Mouse (Mus musculus): ENCODE measurements at regions not wholly inside any gene's neighbourhood (a gene's known extent, or its start where the extent isn't known, plus 50 kb on each side); places are given as distances from the start of the nearest gene placed in this dataset.

- Histone ChIP-seq H3K9ac (ENCODE audit: low read depth, low read length) (no peak overlapping the region), H3K4me1 (ENCODE audit: control insufficient read depth, insufficient read depth, low read length) (peaks cover 8% of the 10 kb centered on the region; the same call in 1 of the 2 replicates), H3K9me3 (ENCODE audit: control insufficient read depth, low read length) (no peaks in the 10 kb centered on the region), H3K36me3 (ENCODE audit: control insufficient read depth, insufficient read depth, low read length) (no peaks in the 10 kb centered on the region), H3K4me3 (ENCODE audit: low read length) (no peak overlapping the region), H3K4me2 (replicated peaks; ENCODE audit: low read depth, low read length) (no peak overlapping the region), H3K27me3 (ENCODE audit: control insufficient read depth, insufficient read depth, low read length) (no peaks in the 10 kb centered on the region), H3K27ac (ENCODE audit: low read depth, low read length) (no peak overlapping the region)
- 21% methylated on average over 5 of the region's 5 CpGs for WGBS
- peak; percentile 82 for ATAC-seq (ENCODE audit: low FRiP score, low TSS enrichment)
These were observed 303.5 kb upstream of the Ppp2r3a start for GRCm38 (mm10) chr9:101555011-101555673.

DNA sequence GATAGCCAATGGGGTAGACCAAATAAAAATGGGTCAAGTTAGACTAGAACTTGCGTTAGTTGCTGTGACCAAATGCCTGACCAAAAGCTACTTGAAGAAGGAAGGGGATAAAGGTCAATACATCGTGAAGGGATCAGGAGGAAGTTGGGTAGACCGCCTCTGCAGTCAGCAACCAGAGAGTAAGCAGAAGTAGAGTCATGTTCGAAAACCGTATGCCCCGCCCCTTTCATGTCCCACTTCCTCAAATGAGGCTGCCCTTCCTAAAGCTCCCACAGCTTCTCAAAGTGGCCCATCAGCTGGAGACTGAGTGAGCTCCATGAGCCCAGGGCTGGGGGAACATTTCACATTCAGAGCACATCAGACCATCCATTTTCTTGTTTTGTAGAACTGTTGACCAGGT is 301.2 kb upstream of the Ppp2r3a start:
- H3K9me3 ChIP-seq (ENCODE audit: control insufficient read depth, low read length) = peaks cover 2% of the 10 kb centered on the region; the same call in 1 of the 2 replicates
- H3K4me1 ChIP-seq (ENCODE audit: control insufficient read depth, insufficient read depth, low read length) = peaks cover 8% of the 10 kb centered on the region; the same call in 1 of the 2 replicates
- no peak overlapping the region for H3K27ac ChIP-seq (ENCODE audit: low read depth, low read length)
- H3K27me3 ChIP-seq (ENCODE audit: control insufficient read depth, insufficient read depth, low read length) = no peaks in the 10 kb centered on the region
- no peak overlapping the region for H3K9ac ChIP-seq (ENCODE audit: low read depth, low read length)
- ATAC-seq (ENCODE audit: low FRiP score, low TSS enrichment) = no peak
- no peaks in the 10 kb centered on the region for H3K36me3 ChIP-seq (ENCODE audit: control insufficient read depth, insufficient read depth, low read length)
- no peak overlapping the region for H3K4me3 ChIP-seq (ENCODE audit: low read length)
- WGBS = 95% methylated on average over 6 of the region's 6 CpGs
- H3K4me2 ChIP-seq (replicated peaks; ENCODE audit: low read depth, low read length) = no peak overlapping the region

DNA sequence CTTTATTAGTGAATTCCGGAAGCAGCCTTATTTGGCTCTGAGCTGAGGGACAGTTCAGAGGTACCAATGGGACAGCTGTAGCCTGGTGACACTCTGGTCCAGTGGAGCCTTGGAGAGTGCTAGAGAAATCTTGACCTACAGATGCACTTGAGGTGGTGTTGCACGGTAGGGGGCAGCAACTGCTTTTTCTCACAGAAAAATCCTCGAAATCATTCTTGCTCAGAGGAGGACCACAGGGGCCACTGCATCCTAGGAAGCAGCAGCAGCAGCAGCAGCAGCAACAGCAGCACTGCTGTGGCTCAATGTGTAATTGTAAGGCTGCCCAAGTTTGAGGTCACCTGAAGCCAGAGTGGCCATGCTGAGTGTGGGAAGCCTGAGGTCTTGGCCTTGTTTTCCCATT is 299.7 kb upstream of the Ppp2r3a start:
- no peak for ATAC-seq (ENCODE audit: low FRiP score, low TSS enrichment)
- Histone ChIP-seq H3K27ac (ENCODE audit: low read depth, low read length) (no peak overlapping the region), H3K27me3 (ENCODE audit: control insufficient read depth, insufficient read depth, low read length) (no peaks in the 10 kb centered on the region), H3K4me1 (ENCODE audit: control insufficient read depth, insufficient read depth, low read length) (peaks cover 8% of the 10 kb centered on the region; the same call in 1 of the 2 replicates), H3K4me2 (replicated peaks; ENCODE audit: low read depth, low read length) (no peak overlapping the region), H3K4me3 (ENCODE audit: low read length) (no peak overlapping the region), H3K36me3 (ENCODE audit: control insufficient read depth, insufficient read depth, low read length) (no peaks in the 10 kb centered on the region), H3K9me3 (ENCODE audit: control insufficient read depth, low read length) (peaks cover 2% of the 10 kb centered on the region; the same call in 1 of the 2 replicates), H3K9ac (ENCODE audit: low read depth, low read length) (no peak overlapping the region)
- 50% methylated on average over 3 of the region's 3 CpGs for WGBS

- H3K36me3 ChIP-seq (ENCODE audit: control insufficient read depth, insufficient read depth, low read length) = no peaks in the 10 kb centered on the region
- no peak overlapping the region for H3K9ac ChIP-seq (ENCODE audit: low read depth, low read length)
- H3K9me3 ChIP-seq (ENCODE audit: control insufficient read depth, low read length) = peaks cover 2% of the 10 kb centered on the region; the same call in 1 of the 2 replicates
- no peak overlapping the region for H3K27ac ChIP-seq (ENCODE audit: low read depth, low read length)
- no peaks in the 10 kb centered on the region for H3K27me3 ChIP-seq (ENCODE audit: control insufficient read depth, insufficient read depth, low read length)
- WGBS = 14% methylated on average over 10 of the region's 10 CpGs
- H3K4me2 ChIP-seq (replicated peaks; ENCODE audit: low read depth, low read length) = no peak overlapping the region
- ATAC-seq (ENCODE audit: low FRiP score, low TSS enrichment) = no peak
- H3K4me1 ChIP-seq (ENCODE audit: control insufficient read depth, insufficient read depth, low read length) = no peaks in the 10 kb centered on the region
- H3K4me3 ChIP-seq (ENCODE audit: low read length) = no peak overlapping the region
These were observed 294.7 kb upstream of the Ppp2r3a start for GRCm38 (mm10) chr9:101546213-101546832.

DNA sequence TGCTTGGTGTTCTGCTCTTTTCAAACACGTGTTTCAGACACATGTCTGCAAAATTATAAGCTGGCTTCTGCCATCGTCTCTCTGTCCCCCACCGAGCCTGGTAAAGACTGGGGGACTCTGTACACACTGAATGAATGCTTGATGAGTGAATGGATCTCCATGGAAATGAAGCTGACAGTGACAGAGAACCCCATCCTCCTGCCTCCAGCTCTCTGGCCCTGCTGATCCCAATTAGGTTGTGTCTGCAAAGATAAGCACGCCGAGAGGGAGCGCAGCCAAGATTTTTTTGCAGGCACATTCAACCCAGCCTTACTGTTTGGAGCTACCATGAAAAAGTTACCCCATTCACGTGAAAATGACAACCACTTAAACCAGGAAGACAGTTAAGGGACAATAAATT is 266.5 kb upstream of the Ppp2r3a start:
- no peak overlapping the region for H3K27ac ChIP-seq (ENCODE audit: low read depth, low read length)
- no peaks in the 10 kb centered on the region for H3K27me3 ChIP-seq (ENCODE audit: control insufficient read depth, insufficient read depth, low read length)
- WGBS = 73% methylated on average over 7 of the region's 7 CpGs
- no peaks in the 10 kb centered on the region for H3K9me3 ChIP-seq (ENCODE audit: control insufficient read depth, low read length)
- no peak overlapping the region for H3K9ac ChIP-seq (ENCODE audit: low read depth, low read length)
- no peak overlapping the region for H3K4me3 ChIP-seq (ENCODE audit: low read length)
- peaks cover 6% of the 10 kb centered on the region; the same call in 1 of the 2 replicates for H3K4me1 ChIP-seq (ENCODE audit: control insufficient read depth, insufficient read depth, low read length)
- no peak for ATAC-seq (ENCODE audit: low FRiP score, low TSS enrichment)
- H3K4me2 ChIP-seq (replicated peaks; ENCODE audit: low read depth, low read length) = no peak overlapping the region
- H3K36me3 ChIP-seq (ENCODE audit: control insufficient read depth, insufficient read depth, low read length) = no peaks in the 10 kb centered on the region

DNA sequence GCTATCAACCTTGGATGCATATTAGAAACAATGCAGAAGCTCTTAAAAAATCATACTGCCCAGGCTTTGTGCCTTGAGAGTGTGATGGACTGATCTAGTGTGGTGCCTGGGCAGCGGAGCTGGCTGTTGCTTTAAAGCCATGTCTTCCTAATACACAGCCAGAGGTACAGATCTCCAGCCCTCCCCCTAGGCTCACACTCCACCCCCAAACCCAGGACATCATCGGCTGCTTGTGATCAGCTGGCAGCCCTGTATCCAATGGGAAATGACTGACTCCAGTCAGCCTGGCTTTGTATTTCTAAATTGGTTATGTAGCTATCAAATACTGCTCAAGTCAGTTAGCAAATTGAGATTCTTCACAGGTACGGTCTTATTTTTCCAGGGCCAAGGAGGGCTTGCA is 259.2 kb upstream of the Ppp2r3a start:
- H3K27me3 ChIP-seq (ENCODE audit: control insufficient read depth, insufficient read depth, low read length) = no peaks in the 10 kb centered on the region
- 74% methylated on average over 3 of the region's 3 CpGs for WGBS
- no peak overlapping the region for H3K9ac ChIP-seq (ENCODE audit: low read depth, low read length)
- no peak overlapping the region for H3K4me3 ChIP-seq (ENCODE audit: low read length)
- no peak overlapping the region for H3K27ac ChIP-seq (ENCODE audit: low read depth, low read length)
- no peaks in the 10 kb centered on the region for H3K36me3 ChIP-seq (ENCODE audit: control insufficient read depth, insufficient read depth, low read length)
- no peak overlapping the region for H3K4me2 ChIP-seq (replicated peaks; ENCODE audit: low read depth, low read length)
- H3K4me1 ChIP-seq (ENCODE audit: control insufficient read depth, insufficient read depth, low read length) = 0 out of 2 replicates have a peak, but pooled peaks cover 3% of the 10 kb centered on the region
- no peaks in the 10 kb centered on the region for H3K9me3 ChIP-seq (ENCODE audit: control insufficient read depth, low read length)
- ATAC-seq (ENCODE audit: low FRiP score, low TSS enrichment) = no peak

GRCm38 (mm10) chr9:101509196-101509595 is 257.6 kb upstream of the Ppp2r3a start:
- Histone ChIP-seq H3K36me3 (ENCODE audit: control insufficient read depth, insufficient read depth, low read length) (no peaks in the 10 kb centered on the region), H3K4me3 (ENCODE audit: low read length) (no peak overlapping the region), H3K27ac (ENCODE audit: low read depth, low read length) (no peak overlapping the region), H3K9me3 (ENCODE audit: control insufficient read depth, low read length) (no peaks in the 10 kb centered on the region), H3K4me1 (ENCODE audit: control insufficient read depth, insufficient read depth, low read length) (0 out of 2 replicates have a peak, but pooled peaks cover 3% of the 10 kb centered on the region), H3K4me2 (replicated peaks; ENCODE audit: low read depth, low read length) (no peak overlapping the region), H3K27me3 (ENCODE audit: control insufficient read depth, insufficient read depth, low read length) (no peaks in the 10 kb centered on the region), H3K9ac (ENCODE audit: low read depth, low read length) (no peak overlapping the region)
- ATAC-seq (ENCODE audit: low FRiP score, low TSS enrichment) = no peak
- 76% methylated on average over 9 of the region's 9 CpGs for WGBS

DNA sequence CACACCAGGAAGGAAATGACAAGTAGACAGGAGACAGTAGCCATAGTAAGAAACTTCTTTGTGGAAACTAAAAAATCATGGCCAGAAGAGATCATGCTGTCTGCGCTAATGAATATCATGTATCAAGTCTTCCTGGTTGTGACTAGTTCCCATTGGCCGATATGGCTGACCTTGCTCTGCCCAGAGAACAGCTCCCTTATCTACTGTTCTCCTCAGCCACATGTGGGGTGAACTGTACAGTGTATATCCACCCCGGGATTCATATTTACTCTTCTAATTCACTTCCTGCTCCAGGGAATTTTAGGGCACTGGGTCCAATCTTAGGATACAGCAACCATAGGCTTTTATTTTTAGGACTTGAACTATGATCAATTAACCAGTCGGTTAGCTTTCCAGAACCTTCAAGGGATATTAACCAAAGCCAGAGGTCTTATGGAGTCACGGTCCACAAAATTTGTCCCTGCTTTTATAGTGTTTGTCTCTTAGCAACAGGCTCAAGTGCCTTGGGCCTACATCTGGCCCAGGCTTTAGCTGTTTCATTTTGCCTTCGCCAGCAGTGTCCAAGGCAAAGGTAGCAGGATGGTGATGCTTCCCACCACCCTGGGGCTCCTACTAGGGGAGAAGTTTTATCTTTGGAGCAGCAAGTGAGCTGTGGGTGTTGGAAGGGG is 255.6 kb upstream of the Ppp2r3a start:
- 0 out of 2 replicates have a peak, but pooled peaks cover 3% of the 10 kb centered on the region for H3K4me1 ChIP-seq (ENCODE audit: control insufficient read depth, insufficient read depth, low read length)
- no peak overlapping the region for H3K9ac ChIP-seq (ENCODE audit: low read depth, low read length)
- H3K4me2 ChIP-seq (replicated peaks; ENCODE audit: low read depth, low read length) = no peak overlapping the region
- WGBS = 33% methylated on average over 6 of the region's 6 CpGs
- H3K4me3 ChIP-seq (ENCODE audit: low read length) = no peak overlapping the region
- no peaks in the 10 kb centered on the region for H3K27me3 ChIP-seq (ENCODE audit: control insufficient read depth, insufficient read depth, low read length)
- H3K27ac ChIP-seq (ENCODE audit: low read depth, low read length) = no peak overlapping the region
- peak; percentile 92 for ATAC-seq (ENCODE audit: low FRiP score, low TSS enrichment)
- no peaks in the 10 kb centered on the region for H3K36me3 ChIP-seq (ENCODE audit: control insufficient read depth, insufficient read depth, low read length)
- no peaks in the 10 kb centered on the region for H3K9me3 ChIP-seq (ENCODE audit: control insufficient read depth, low read length)
